Mouse (Mus musculus): ENCODE results near the gene Cd151. TPM values are rescaled to one million over a fixed set of nuclear protein-coding genes. Genes with fewer than 3 reads are reported as not detected.

The Cd151 gene
- total and polyA plus RNA-seq, 2 experiments from 2014 or later, result 15.0 to 52.9 TPM

DNA sequence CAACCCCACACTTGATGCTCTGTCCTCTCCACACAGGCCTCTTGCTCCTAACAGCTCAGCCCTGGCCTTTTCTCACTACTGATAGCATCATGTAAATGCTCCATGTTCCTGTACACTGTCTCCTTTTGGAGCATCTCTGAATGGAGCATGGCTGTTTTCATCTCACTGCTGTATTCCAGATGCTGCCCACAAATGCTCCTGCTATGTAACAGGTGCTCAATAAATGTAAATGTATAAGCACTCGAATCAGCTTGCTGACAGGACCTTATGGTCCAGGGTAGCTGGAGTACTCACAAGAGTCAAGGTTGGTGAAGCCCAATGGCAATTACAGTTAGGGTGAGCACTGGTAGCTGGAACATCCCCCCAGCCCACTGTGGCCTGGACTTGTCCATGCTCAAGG lies 4.0 kb downstream of the Cd151 start:
- Histone ChIP-seq H3K36me3 (ENCODE audit: insufficient read depth, low read length) (peaks cover 22% of the 10 kb centered on the region), H3K4me1 (ENCODE audit: insufficient read depth, low read length) (peaks cover 28% of the 10 kb centered on the region), H3K9ac (replicated peaks; ENCODE audit: low read length, poor library complexity, severe bottlenecking) (no peak overlapping the region), H3K4me2 (ENCODE audit: low read depth, low read length, poor library complexity, severe bottlenecking) (no peak overlapping the region), H3K9me3 (ENCODE audit: low read length) (no peaks in the 10 kb centered on the region), H3K27me3 (ENCODE audit: insufficient read depth, low read length) (peaks cover 6% of the 10 kb centered on the region; the same call in 1 of the 2 replicates), H3K27ac (ENCODE audit: low read depth, low read length) (no peak overlapping the region), H3K4me3 (ENCODE audit: low read depth, low read length) (no peak overlapping the region)
- ATAC-seq (ENCODE audit: low FRiP score) (no peak), DNase-seq (ENCODE audit: low spot score) (no peak)
- no peak for TF ChIP-seq CTCF (IDR thresholded peaks at IDR 0.05)
- 89% methylated on average over 1 of the region's 1 CpGs for WGBS

- Histone ChIP-seq H3K4me3 (ENCODE audit: low read depth, low read length) (no peak overlapping the region), H3K9me3 (ENCODE audit: low read length) (no peaks in the 10 kb centered on the region), H3K36me3 (ENCODE audit: insufficient read depth, low read length) (peaks cover 22% of the 10 kb centered on the region), H3K27ac (ENCODE audit: low read depth, low read length) (no peak overlapping the region), H3K4me1 (ENCODE audit: insufficient read depth, low read length) (peaks cover 27% of the 10 kb centered on the region), H3K4me2 (ENCODE audit: low read depth, low read length, poor library complexity, severe bottlenecking) (no peak overlapping the region), H3K9ac (replicated peaks; ENCODE audit: low read length, poor library complexity, severe bottlenecking) (no peak overlapping the region), H3K27me3 (ENCODE audit: insufficient read depth, low read length) (peaks cover 9% of the 10 kb centered on the region)
- ATAC-seq (ENCODE audit: low FRiP score) (no peak), DNase-seq (ENCODE audit: low spot score) (no peak)
- 88% methylated on average over 6 of the region's 6 CpGs for WGBS
- no peak for TF ChIP-seq CTCF (IDR thresholded peaks at IDR 0.05)
Observed at GRCm38 (mm10) chr7:141472226-141472625, 5.0 kb downstream of the Cd151 start.

GRCm38 (mm10) chr7:141472763-141473162 lies 5.6 kb downstream of the Cd151 start:
- TF ChIP-seq CTCF (IDR thresholded peaks at IDR 0.05), result no peak
- Histone ChIP-seq H3K4me3 (ENCODE audit: low read depth, low read length) (no peak overlapping the region), H3K36me3 (ENCODE audit: insufficient read depth, low read length) (peaks cover 22% of the 10 kb centered on the region), H3K9me3 (ENCODE audit: low read length) (no peaks in the 10 kb centered on the region), H3K4me1 (ENCODE audit: insufficient read depth, low read length) (peaks cover 24% of the 10 kb centered on the region), H3K4me2 (ENCODE audit: low read depth, low read length, poor library complexity, severe bottlenecking) (no peak overlapping the region), H3K27ac (ENCODE audit: low read depth, low read length) (no peak overlapping the region), H3K27me3 (ENCODE audit: insufficient read depth, low read length) (peaks cover 12% of the 10 kb centered on the region), H3K9ac (replicated peaks; ENCODE audit: low read length, poor library complexity, severe bottlenecking) (no peak overlapping the region)
- WGBS, result 95% methylated on average over 6 of the region's 6 CpGs
- ATAC-seq (ENCODE audit: low FRiP score) (no peak), DNase-seq (ENCODE audit: low spot score) (no peak)

- DNase-seq (ENCODE audit: low spot score) (no peak), ATAC-seq (ENCODE audit: low FRiP score) (no peak)
- Histone ChIP-seq H3K4me2 (ENCODE audit: low read depth, low read length, poor library complexity, severe bottlenecking) (peak overlapping the region; percentile 93), H3K4me3 (ENCODE audit: low read depth, low read length) (peak overlapping the region; percentile 74), H3K27me3 (ENCODE audit: insufficient read depth, low read length) (peaks cover 12% of the 10 kb centered on the region), H3K4me1 (ENCODE audit: insufficient read depth, low read length) (peaks cover 11% of the 10 kb centered on the region), H3K27ac (ENCODE audit: low read depth, low read length) (no peak overlapping the region), H3K9me3 (ENCODE audit: low read length) (no peaks in the 10 kb centered on the region), H3K9ac (replicated peaks; ENCODE audit: low read length, poor library complexity, severe bottlenecking) (peak overlapping the region; percentile 87), H3K36me3 (ENCODE audit: insufficient read depth, low read length) (peaks cover 22% of the 10 kb centered on the region)
- TF ChIP-seq CTCF (IDR thresholded peaks at IDR 0.05), result no peak
- 12% methylated on average over 5 of the region's 5 CpGs for WGBS
Observed at GRCm38 (mm10) chr7:141474160-141474559, 7.0 kb downstream of the Cd151 start.

DNA sequence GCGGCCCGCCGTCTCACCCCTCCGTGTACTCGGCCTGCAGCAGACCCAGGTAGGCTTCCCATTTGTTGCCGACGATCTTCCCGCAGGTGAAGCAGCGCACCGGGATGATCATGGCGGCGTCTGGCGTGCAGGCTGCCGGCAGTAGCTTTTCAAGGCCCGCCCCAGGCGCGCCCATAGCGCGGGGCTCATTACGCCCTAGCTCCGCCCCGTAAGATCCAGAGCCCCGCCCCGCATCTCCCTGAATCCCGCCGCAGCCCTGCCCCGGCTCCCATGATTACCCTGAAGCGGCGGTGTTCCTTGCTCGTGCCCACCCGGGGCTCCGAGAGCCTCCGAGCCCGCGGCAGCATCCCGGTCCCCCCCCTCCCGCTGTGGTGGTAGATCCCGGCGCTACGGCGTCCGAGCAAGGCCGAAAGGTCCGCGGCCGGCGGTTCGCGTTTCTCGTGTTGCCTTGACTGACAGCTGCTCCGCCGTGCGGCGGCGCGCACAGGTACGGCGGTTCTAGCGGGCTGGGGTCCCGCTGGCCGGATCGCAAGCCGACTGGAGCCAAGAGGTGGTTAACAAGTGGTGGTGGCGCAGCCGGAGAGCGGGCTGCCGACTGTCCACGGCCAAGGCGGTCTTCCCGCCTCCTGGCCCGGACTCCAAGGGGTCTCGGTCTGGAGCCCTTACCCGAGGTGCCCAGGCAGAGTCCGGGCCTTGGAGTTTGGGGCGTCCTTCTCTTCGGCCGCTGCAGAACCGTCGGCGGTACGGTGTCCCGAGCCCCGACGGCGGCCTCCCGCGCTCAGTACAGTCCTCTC lies 8.0 kb downstream of the Cd151 start, which contains the start of the genes Polr2l and Tspan4:
TSS of gene Polr2l (minus strand) at position 122 of the 794 bp plus-strand sequence.
TSS of gene Tspan4 (plus strand) at position 230 of the 794 bp plus-strand sequence.
- Histone ChIP-seq H3K4me3 (ENCODE audit: low read depth, low read length) (peak within 1 kb of the TSS; percentile 74), H3K36me3 (ENCODE audit: insufficient read depth, low read length) (peaks cover 19% of the 10 kb centered on the region), H3K9ac (replicated peaks; ENCODE audit: low read length, poor library complexity, severe bottlenecking) (peak within 1 kb of the TSS; percentile 87), H3K4me2 (ENCODE audit: low read depth, low read length, poor library complexity, severe bottlenecking) (peak within 1 kb of the TSS; percentile 93), H3K9me3 (ENCODE audit: low read length) (no peaks in the 10 kb centered on the region), H3K4me1 (ENCODE audit: insufficient read depth, low read length) (peaks cover 6% of the 10 kb centered on the region), H3K27me3 (ENCODE audit: insufficient read depth, low read length) (peaks cover 12% of the 10 kb centered on the region), H3K27ac (ENCODE audit: low read depth, low read length) (peak within 1 kb of the TSS; percentile 82)
- WGBS, result under 1% methylated on average over 87 of the region's 87 CpGs
- ATAC-seq (ENCODE audit: low FRiP score), result peak; percentile 85
- DNase-seq (ENCODE audit: low spot score), result peak; percentile 89
- peak; percentile 40 for TF ChIP-seq CTCF (IDR thresholded peaks at IDR 0.05)

GRCm38 (mm10) chr7:141475805-141476158 lies 8.6 kb downstream of the Cd151 start:
- peak overlapping the region; percentile 87 for H3K9ac ChIP-seq (replicated peaks; ENCODE audit: low read length, poor library complexity, severe bottlenecking)
- peaks cover 12% of the 10 kb centered on the region for H3K27me3 ChIP-seq (ENCODE audit: insufficient read depth, low read length)
- H3K4me3 ChIP-seq (ENCODE audit: low read depth, low read length), result peak overlapping the region; percentile 74
- H3K4me1 ChIP-seq (ENCODE audit: insufficient read depth, low read length), result peaks cover 10% of the 10 kb centered on the region
- H3K4me2 ChIP-seq (ENCODE audit: low read depth, low read length, poor library complexity, severe bottlenecking), result peak overlapping the region; percentile 93
- ATAC-seq (ENCODE audit: low FRiP score), result no peak
- no peak for TF ChIP-seq CTCF (IDR thresholded peaks at IDR 0.05)
- H3K9me3 ChIP-seq (ENCODE audit: low read length), result no peaks in the 10 kb centered on the region
- WGBS, result 2% methylated on average over 12 of the region's 12 CpGs
- DNase-seq (ENCODE audit: low spot score), result no peak
- H3K36me3 ChIP-seq (ENCODE audit: insufficient read depth, low read length), result peaks cover 13% of the 10 kb centered on the region
- 0 out of 2 replicates have a peak overlapping the region, but pooled peaks have one; percentile 9 for H3K27ac ChIP-seq (ENCODE audit: low read depth, low read length)
